Mouse (Mus musculus): ENCODE measurements at regions not wholly inside any gene's neighbourhood (a gene's known extent, or its start where the extent isn't known, plus 50 kb on each side); places are given as distances from the start of the nearest gene placed in this dataset.

GRCm38 (mm10) chr4:31648631-31649368 is 315.1 kb upstream of the Map3k7 start:
- H3K27ac ChIP-seq (ENCODE audit: control insufficient read depth, insufficient read depth, low read depth, low read length) = no peak overlapping the region
- TF ChIP-seq POLR2A (IDR thresholded peaks at IDR 0.05; ENCODE audit: control insufficient read depth, low read depth, low read length) (no peak), CTCF (IDR thresholded peaks at IDR 0.05; ENCODE audit: control insufficient read depth, insufficient read depth, insufficient replicate concordance, low read depth, low read length) (no peak)
- H3K4me3 ChIP-seq (ENCODE audit: control insufficient read depth, low read depth, low read length) = no peak overlapping the region
- H3K27me3 ChIP-seq (ENCODE audit: control insufficient read depth, insufficient read depth, low read length) = no peaks in the 10 kb centered on the region
- no peaks in the 10 kb centered on the region for H3K36me3 ChIP-seq (ENCODE audit: control insufficient read depth, insufficient read depth, low read length)
- no peaks in the 10 kb centered on the region for H3K4me1 ChIP-seq (ENCODE audit: control insufficient read depth, insufficient read depth, low read length)

GRCm38 (mm10) chr4:31655364-31656106 is 308.4 kb upstream of the Map3k7 start:
- H3K4me3 ChIP-seq (ENCODE audit: control insufficient read depth, low read depth, low read length) = no peak overlapping the region
- no peaks in the 10 kb centered on the region for H3K27me3 ChIP-seq (ENCODE audit: control insufficient read depth, insufficient read depth, low read length)
- no peaks in the 10 kb centered on the region for H3K4me1 ChIP-seq (ENCODE audit: control insufficient read depth, insufficient read depth, low read length)
- no peak for TF ChIP-seq CTCF (IDR thresholded peaks at IDR 0.05; ENCODE audit: control insufficient read depth, insufficient read depth, insufficient replicate concordance, low read depth, low read length)
- no peak for TF ChIP-seq POLR2A (IDR thresholded peaks at IDR 0.05; ENCODE audit: control insufficient read depth, low read depth, low read length)
- no peaks in the 10 kb centered on the region for H3K36me3 ChIP-seq (ENCODE audit: control insufficient read depth, insufficient read depth, low read length)
- no peak overlapping the region for H3K27ac ChIP-seq (ENCODE audit: control insufficient read depth, insufficient read depth, low read depth, low read length)

GRCm38 (mm10) chr4:31656111-31656510 is 307.8 kb upstream of the Map3k7 start:
- Histone ChIP-seq H3K36me3 (ENCODE audit: control insufficient read depth, insufficient read depth, low read length) (no peaks in the 10 kb centered on the region), H3K4me1 (ENCODE audit: control insufficient read depth, insufficient read depth, low read length) (no peaks in the 10 kb centered on the region), H3K27ac (ENCODE audit: control insufficient read depth, insufficient read depth, low read depth, low read length) (no peak overlapping the region), H3K27me3 (ENCODE audit: control insufficient read depth, insufficient read depth, low read length) (no peaks in the 10 kb centered on the region), H3K4me3 (ENCODE audit: control insufficient read depth, low read depth, low read length) (no peak overlapping the region)
- no peak for TF ChIP-seq POLR2A (IDR thresholded peaks at IDR 0.05; ENCODE audit: control insufficient read depth, low read depth, low read length)
- no peak for TF ChIP-seq CTCF (IDR thresholded peaks at IDR 0.05; ENCODE audit: control insufficient read depth, insufficient read depth, insufficient replicate concordance, low read depth, low read length)

GRCm38 (mm10) chr4:31658820-31659219 is 305.1 kb upstream of the Map3k7 start:
- TF ChIP-seq POLR2A (IDR thresholded peaks at IDR 0.05; ENCODE audit: control insufficient read depth, low read depth, low read length) = no peak
- no peak for TF ChIP-seq CTCF (IDR thresholded peaks at IDR 0.05; ENCODE audit: control insufficient read depth, insufficient read depth, insufficient replicate concordance, low read depth, low read length)
- H3K27ac ChIP-seq (ENCODE audit: control insufficient read depth, insufficient read depth, low read depth, low read length) = no peak overlapping the region
- H3K36me3 ChIP-seq (ENCODE audit: control insufficient read depth, insufficient read depth, low read length) = no peaks in the 10 kb centered on the region
- H3K4me1 ChIP-seq (ENCODE audit: control insufficient read depth, insufficient read depth, low read length) = no peaks in the 10 kb centered on the region
- no peak overlapping the region for H3K4me3 ChIP-seq (ENCODE audit: control insufficient read depth, low read depth, low read length)
- no peaks in the 10 kb centered on the region for H3K27me3 ChIP-seq (ENCODE audit: control insufficient read depth, insufficient read depth, low read length)

GRCm38 (mm10) chr4:31660896-31661295 is 303.0 kb upstream of the Map3k7 start:
- Histone ChIP-seq H3K27ac (ENCODE audit: control insufficient read depth, insufficient read depth, low read depth, low read length) (no peak overlapping the region), H3K4me1 (ENCODE audit: control insufficient read depth, insufficient read depth, low read length) (no peaks in the 10 kb centered on the region), H3K36me3 (ENCODE audit: control insufficient read depth, insufficient read depth, low read length) (no peaks in the 10 kb centered on the region), H3K4me3 (ENCODE audit: control insufficient read depth, low read depth, low read length) (no peak overlapping the region), H3K27me3 (ENCODE audit: control insufficient read depth, insufficient read depth, low read length) (no peaks in the 10 kb centered on the region)
- TF ChIP-seq CTCF (IDR thresholded peaks at IDR 0.05; ENCODE audit: control insufficient read depth, insufficient read depth, insufficient replicate concordance, low read depth, low read length) = no peak
- TF ChIP-seq POLR2A (IDR thresholded peaks at IDR 0.05; ENCODE audit: control insufficient read depth, low read depth, low read length) = no peak

- H3K4me1 ChIP-seq (ENCODE audit: control insufficient read depth, insufficient read depth, low read length) = no peaks in the 10 kb centered on the region
- TF ChIP-seq POLR2A (IDR thresholded peaks at IDR 0.05; ENCODE audit: control insufficient read depth, low read depth, low read length) (no peak), CTCF (IDR thresholded peaks at IDR 0.05; ENCODE audit: control insufficient read depth, insufficient read depth, insufficient replicate concordance, low read depth, low read length) (no peak)
- no peak overlapping the region for H3K4me3 ChIP-seq (ENCODE audit: control insufficient read depth, low read depth, low read length)
- no peak overlapping the region for H3K27ac ChIP-seq (ENCODE audit: control insufficient read depth, insufficient read depth, low read depth, low read length)
- no peaks in the 10 kb centered on the region for H3K36me3 ChIP-seq (ENCODE audit: control insufficient read depth, insufficient read depth, low read length)
- H3K27me3 ChIP-seq (ENCODE audit: control insufficient read depth, insufficient read depth, low read length) = no peaks in the 10 kb centered on the region
Observed at GRCm38 (mm10) chr4:31671530-31672170, 292.2 kb upstream of the Map3k7 start.

GRCm38 (mm10) chr4:31672171-31672841 is 291.6 kb upstream of the Map3k7 start:
- Histone ChIP-seq H3K27ac (ENCODE audit: control insufficient read depth, insufficient read depth, low read depth, low read length) (no peak overlapping the region), H3K27me3 (ENCODE audit: control insufficient read depth, insufficient read depth, low read length) (no peaks in the 10 kb centered on the region), H3K36me3 (ENCODE audit: control insufficient read depth, insufficient read depth, low read length) (no peaks in the 10 kb centered on the region), H3K4me3 (ENCODE audit: control insufficient read depth, low read depth, low read length) (no peak overlapping the region), H3K4me1 (ENCODE audit: control insufficient read depth, insufficient read depth, low read length) (no peaks in the 10 kb centered on the region)
- TF ChIP-seq CTCF (IDR thresholded peaks at IDR 0.05; ENCODE audit: control insufficient read depth, insufficient read depth, insufficient replicate concordance, low read depth, low read length) (no peak), POLR2A (IDR thresholded peaks at IDR 0.05; ENCODE audit: control insufficient read depth, low read depth, low read length) (no peak)
